Mouse (Mus musculus): Measurements from ENCODE around the gene Pitpnc1.

GRCm38 (mm10) chr11:107469523-107470371 is 752 bp downstream of the Pitpnc1 start:
- TF ChIP-seq CTCF (IDR thresholded peaks at IDR 0.05; ENCODE audit: low read depth, low read length) = no peak
- no peak for TF ChIP-seq POLR2A (IDR thresholded peaks at IDR 0.05; ENCODE audit: extremely low read depth, insufficient read depth, low read length)
